Mouse (Mus musculus) liver, adult (tissue): ENCODE data around the gene Car4.

Source experiments
- GATA4 ChIP-seq: IDR thresholded peaks from 2 replicates; pipeline ENCODE4 v1.6.1; 2014; ENCODE audit warnings: mild to moderate bottlenecking, low read length; ENCODE audit not compliant: insufficient replicate concordance

The Car4 gene

GRCm38 (mm10) chr11:84968775-84969174 lies 11.2 kb downstream of the Car4 start:
- TF ChIP-seq GATA4, result peak; percentile 35; the same call in 1 of the 2 replicates

GRCm38 (mm10) chr11:84972067-84972466 lies 14.5 kb downstream of the Car4 start:
- no peak for TF ChIP-seq GATA4

GRCm38 (mm10) chr11:84973661-84974060 lies 16.1 kb downstream of the Car4 start:
- no peak for TF ChIP-seq GATA4

- TF ChIP-seq GATA4, result no peak
Measured at GRCm38 (mm10) chr11:84974582-84974981, 17.0 kb downstream of the Car4 start.

GRCm38 (mm10) chr11:84976706-84977105 lies 19.1 kb downstream of the Car4 start:
- no peak for TF ChIP-seq GATA4

GRCm38 (mm10) chr11:84977385-84977952 lies 19.9 kb downstream of the Car4 start:
- no peak for TF ChIP-seq GATA4

- no peak for TF ChIP-seq GATA4
Measured at GRCm38 (mm10) chr11:84978113-84978512, 20.5 kb downstream of the Car4 start.

- TF ChIP-seq GATA4, result no peak
Measured at GRCm38 (mm10) chr11:84979351-84979750, 21.8 kb downstream of the Car4 start.

- no peak for TF ChIP-seq GATA4
Measured at GRCm38 (mm10) chr11:84980697-84981096, 23.1 kb downstream of the Car4 start.

GRCm38 (mm10) chr11:84985421-84985820 lies 27.8 kb downstream of the Car4 start:
- TF ChIP-seq GATA4, result no peak

GRCm38 (mm10) chr11:84988341-84988919 lies 30.8 kb downstream of the Car4 start:
- TF ChIP-seq GATA4, result no peak

- no peak for TF ChIP-seq GATA4
Measured at GRCm38 (mm10) chr11:84992996-84993395, 35.4 kb downstream of the Car4 start.

GRCm38 (mm10) chr11:84995241-84995640 lies 37.7 kb downstream of the Car4 start:
- TF ChIP-seq GATA4, result no peak

- no peak for TF ChIP-seq GATA4
Measured at GRCm38 (mm10) chr11:85003566-85003965, 46.0 kb downstream of the Car4 start.

- no peak for TF ChIP-seq GATA4
Measured at GRCm38 (mm10) chr11:85013121-85013520, 55.5 kb downstream of the Car4 start.
